Mouse (Mus musculus) spleen, adult 18-20 months (tissue): Measurements from ENCODE around the gene Copb1.

ENCODE experiments used
- DNase-seq, 2 experiments: peaks; one replicate each; pipeline ENCODE4 v3.0.0; 2022; ENCODE audit warnings: mixed read lengths in 2 of 2

Copb1 gene

DNA sequence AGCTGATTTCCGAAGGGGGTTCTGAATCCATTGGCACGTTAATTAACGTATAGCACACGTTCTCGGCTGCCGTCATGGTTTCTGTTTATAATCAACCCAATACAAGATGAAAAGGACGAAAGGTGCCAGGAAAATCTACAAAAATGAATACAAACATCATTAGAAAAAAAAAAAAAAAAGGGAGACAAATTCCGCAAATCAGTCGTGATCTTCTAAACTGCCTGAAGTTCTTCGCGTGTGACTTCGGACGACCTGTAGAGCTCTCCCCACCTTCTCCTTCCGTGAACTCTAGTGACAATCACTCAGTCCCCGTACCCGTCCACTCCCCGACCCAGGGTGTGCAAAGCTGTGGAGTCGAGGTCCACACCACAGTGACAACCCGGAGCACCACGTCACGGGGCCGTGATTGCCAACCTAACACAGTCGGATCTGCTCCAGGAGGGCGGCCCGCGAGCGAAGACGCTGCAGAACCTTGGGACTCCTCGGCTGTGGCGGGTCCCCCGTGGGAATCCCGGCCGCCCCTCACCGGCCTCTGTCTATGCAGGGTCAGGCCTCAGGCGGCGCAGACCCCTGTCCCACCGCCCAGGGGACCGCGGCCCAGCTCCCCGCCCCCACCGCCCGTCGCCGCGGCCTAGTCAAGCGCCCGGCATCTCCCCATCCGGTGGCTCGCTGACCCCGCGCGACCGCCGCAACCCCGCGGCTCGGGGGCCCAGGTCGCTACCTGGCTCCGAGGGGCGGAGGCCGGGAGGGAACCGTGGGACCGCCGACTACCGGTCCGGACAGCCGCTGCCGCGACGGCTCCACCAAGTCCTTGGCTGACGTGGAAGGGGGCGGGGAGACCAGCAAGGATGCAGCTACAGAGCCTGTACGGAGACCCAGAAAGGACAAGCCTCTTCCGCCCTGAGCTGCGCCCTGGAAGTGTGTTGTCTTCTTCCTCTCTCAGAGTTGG is at the start of gene Copb1:
Gene Copb1, minus strand, starts transcription at position 827 of the 949 bp plus-strand sequence.
- peak; percentile 85 to 92 for DNase-seq

DNA sequence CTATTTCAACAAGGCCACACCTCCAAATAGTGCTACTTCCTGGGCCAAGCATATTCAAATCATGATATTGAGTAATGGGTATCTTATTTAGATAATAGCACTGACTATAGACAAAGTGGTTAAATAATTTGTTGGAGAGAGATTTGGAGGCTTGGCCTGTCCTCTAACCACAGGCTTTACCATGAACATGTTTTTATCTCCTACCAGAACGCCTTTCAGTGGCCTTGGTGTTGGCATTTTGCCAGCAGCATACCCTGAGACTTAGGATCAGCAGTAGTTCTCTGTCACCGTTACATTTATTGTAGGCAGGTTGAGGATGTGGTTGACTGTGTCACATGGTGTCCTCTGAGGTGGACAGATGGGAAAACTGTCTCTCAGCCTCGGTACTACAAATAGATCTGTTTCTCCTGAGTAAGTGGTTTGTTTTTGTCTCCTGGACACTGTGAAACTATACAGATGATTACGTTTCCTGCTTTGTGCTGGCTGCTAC is 46.8 kb upstream of the Copb1 start:
- DNase-seq, result peak in 1 of 2 experiments; percentile 46

DNA sequence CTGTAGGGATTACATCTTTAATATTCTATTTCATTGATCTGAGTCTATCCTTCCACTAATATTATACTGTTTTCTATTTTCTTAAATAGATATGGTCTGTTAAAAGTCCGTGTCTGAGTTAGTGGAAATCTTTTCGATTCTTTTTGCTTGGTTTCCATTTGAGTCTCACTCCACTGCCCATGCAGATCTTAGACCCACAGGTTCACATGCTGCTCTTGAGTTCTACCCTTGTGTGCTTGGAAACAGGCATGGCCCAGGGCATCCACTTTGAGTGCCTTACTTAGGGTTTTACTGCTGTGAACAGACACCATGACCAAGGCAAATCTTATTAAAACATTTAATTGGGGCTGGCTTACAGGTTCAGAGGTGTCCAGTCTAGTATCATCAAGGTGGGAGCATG is 46.3 kb upstream of the Copb1 start:
- DNase-seq, result no peak

DNA sequence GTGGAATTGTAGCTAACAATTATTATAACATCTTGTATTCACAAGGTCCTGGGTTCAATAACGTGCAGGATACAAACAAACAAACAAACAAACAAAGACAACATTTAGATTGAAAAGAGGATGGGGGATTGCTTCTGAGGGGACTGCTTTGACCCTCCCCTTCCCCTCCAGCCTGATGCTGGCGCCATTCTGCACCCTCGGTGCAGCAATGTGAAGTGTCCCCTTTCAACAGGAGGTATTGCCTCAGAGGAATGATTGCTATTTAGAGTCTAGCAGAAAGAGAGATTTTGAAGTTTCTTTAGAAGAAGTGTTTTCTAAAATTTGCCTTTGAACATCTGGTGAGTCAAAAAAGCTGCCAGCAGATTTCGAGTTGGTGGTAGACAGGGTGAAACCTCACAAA is 44.7 kb upstream of the Copb1 start:
- no peak for DNase-seq

DNA sequence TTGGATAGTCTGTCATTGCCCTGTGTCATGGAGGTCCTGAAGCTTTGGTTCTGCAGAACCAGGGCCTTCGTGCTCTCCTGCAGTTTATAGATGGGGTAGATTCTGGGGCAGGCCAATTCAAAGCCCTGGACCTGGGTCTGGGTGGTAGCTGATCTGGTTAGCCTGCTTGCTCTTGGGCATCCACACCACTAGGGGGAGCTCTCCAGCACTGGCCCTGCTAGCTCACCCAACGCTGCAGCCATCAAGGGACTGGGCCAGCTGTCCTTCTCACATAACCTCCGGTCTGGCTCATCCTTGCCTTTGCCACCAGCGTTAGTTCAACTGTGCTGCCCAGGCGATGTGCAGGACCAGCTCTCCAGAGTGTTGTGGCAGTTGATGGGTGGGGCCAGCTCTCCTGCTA is 40.2 kb upstream of the Copb1 start:
- DNase-seq, result no peak

DNA sequence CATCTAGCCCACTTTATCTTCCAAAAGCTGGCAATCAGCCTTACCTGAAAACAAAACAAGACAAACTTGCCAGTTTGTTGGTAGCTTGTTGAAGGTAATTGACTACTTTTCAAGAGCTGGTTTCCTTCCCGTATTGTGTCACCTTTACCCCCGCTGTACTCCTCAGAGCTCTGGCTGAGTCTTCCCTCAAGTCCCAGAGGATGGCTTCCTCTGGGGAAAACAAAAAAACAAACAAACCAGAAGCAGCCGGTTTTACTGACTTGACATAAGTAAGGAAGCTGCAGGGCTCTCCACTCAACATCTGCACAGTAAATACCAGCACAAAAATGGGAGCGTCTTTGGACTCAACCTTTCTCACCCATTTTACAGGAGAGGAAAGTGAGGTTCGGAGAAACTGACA is 39.4 kb upstream of the Copb1 start:
- no peak for DNase-seq

DNA sequence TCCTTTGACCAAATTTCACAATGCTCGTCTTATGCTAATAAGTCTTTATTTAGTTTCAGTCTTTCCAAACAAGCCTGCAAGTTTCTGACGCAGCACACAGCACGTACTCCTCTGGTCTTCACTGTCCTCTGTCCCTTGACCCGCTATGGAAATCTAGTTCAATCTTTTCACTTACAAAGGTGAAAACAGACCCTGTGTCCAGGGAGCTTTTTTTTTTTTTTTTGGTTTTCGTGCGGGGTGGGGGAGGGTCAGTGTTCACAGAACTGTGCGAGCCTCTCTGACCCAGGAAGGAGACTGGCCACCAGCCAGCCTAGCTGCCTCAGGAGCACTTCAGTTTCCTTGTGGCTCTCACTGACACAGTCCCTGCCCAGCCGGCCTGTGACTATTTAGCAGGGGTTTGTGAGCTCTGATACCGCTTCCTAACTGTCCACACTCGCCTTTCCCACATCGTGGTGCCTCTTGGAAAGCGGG is 38.0 kb upstream of the Copb1 start:
- peak; percentile 48 to 56 for DNase-seq

DNA sequence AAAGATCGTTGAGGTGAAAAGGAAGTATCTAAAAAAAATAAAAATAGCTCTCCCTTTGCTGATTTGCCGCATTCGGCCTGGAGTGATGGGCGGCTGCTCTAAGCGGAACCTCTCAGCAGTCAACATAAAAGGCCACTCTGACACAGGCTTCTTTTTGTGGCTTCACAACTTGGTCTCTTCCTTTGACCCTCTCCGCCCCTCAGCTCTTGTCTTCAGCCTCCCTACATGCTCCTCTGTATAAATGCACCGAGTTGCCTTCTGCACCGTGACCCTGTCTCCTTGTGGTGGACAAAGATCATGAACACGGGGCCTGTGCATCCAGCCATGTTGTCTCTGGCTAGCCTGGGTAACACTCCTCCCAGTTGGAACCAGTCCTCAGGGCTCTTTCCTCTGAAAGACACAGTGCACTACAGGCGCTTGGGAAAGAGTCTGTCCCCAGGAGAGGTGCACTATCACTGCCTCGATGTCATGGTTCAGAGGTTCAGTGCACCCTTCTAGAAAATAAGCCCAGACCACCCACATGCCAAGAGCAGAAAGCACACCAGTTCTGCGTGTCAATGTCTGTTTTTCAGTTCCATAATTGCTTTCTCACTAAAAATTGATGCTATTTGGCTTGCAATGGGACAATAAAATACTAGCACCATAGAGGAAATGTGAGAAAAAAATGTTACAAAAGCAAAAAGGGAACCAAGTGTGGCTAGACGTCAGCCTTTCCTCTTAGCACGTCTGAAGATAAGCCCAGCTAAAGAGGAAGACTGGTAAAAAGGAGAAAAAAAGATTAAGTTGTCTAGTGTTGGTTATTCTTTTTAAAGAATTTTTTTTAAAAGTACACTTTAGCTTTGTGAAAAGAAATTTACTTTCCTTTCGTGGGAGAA is 37.2 kb upstream of the Copb1 start:
- peak; percentile 51 to 52 for DNase-seq

DNA sequence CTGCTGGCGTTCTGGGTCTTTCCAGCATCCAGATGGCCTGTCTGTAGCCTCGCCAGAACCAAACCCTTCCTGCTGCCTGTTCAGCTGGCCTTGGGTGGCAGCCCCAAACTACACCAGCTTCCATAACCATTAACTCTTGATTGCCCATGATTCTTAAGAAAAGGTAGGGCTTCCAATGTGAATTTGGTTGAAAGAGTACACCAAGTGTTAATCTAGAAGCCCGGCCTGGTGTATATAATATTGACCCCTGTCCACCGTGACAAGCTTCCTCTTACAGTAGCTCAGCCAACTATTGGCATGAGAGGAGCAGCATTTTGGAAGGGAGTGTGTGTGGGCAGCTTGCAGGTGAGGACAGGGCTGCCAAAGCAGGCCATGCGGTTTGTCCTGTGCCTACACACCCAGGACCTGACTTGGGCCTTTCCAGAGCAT is 35.6 kb upstream of the Copb1 start:
- DNase-seq, result no peak

DNA sequence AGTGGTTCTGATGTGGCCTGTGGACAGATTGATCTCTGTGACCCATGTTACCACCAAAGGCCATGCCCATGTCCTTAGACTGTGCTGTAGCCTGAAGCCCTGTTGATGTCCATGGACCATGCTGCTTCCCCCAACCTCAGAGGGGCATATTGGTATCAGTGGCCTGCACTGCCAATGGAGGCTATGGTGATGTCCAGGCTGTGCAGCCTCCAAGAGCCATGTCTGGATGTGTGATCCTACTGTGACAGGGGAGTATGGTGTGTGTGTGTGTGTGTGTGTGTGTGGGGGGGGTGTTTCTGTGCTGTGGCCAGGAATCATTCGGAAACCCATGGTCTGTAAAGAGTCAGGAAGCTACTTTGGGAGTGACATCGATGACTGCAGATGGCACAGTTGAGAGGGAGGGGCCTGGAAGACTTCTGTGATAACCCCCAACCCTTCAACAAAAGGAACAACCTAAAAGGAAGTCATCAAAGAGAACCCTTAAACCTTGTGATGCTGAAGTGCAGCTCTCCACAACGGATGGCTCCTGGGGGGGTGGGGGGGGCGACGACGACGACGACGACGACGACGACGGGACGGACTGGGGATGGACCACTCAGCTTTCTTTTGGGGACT is 29.9 kb upstream of the Copb1 start:
- DNase-seq, result no peak

DNA sequence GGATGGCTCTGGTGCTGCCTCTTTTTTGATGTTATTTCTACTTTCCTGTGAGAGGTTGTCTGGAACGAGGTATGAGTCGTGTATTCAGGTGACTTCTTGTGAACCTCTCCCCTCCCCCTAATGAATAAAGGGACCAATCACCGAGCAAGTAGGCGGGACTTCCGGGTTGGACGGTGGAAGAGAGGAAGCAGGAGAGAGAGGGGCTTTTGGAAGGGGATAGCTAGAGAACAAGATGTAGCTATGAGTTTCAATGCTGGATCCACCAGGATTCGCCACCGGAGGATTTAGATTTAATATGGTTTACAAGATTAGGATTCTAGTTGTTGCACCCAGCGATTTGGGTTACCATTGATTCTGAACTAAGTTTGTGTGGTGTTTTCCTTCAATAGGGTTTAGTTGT is 28.5 kb upstream of the Copb1 start:
- no peak for DNase-seq

DNA sequence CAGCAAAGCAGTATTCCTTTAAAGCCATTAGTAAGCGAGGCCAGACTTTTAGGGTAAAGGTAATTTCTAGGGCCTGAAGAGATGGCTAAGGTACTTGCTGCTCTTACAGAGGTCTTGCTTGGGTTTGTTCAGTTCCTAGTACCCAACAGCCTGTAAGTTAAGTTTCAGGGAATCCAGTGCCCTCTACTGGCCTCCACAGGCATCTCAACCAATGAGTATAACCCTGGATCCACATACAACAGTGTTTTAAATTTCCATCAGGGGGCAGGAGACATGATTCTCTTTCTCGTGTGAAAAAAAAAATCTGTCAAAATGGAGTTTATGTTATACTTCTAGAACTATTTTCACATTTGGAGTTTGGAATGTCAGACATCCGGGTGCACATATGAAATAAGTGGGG is 27.2 kb upstream of the Copb1 start:
- DNase-seq, result peak in 1 of 2 experiments; percentile 55

DNA sequence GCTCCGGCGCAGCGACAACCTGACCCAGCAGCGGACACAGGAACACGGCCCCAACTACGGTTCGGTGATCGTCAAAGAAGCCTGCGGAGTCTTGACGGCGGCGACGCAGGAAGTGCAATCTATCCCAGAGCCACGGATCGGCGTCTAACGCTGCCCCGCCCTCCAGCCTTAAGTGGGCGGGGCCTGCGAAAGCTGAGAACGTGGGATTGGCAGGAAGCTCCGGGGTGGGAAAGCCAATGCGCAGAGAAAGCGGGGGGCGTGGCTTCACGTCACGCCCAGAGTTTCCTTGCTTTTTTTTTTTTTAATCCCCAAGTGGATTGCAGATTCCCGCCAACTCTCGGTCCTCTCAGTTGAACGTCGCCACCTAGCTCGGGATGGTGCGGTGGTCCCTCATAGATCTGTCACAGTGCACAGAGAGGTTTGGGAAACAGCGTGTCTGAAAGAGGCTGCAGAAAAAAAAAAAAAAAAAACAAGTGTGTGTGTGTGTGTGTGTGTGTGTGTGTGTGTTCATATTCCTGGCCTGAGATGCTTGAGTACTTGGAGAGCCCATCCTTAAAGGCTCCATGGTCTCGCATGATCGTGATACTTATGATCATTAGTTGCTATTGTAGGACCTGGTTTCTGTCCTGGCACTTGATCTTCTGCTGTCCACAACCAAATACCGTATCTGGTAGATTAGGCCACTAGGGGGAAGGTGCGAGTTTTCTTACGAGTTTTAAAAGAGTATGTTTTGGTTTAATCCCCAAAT is 21.7 kb upstream of the Copb1 start, which contains the start of gene Psma1:
Gene Psma1, minus strand, starts transcription at position 114 of the 748 bp plus-strand sequence.
- peak; percentile 91 to 96 for DNase-seq

DNA sequence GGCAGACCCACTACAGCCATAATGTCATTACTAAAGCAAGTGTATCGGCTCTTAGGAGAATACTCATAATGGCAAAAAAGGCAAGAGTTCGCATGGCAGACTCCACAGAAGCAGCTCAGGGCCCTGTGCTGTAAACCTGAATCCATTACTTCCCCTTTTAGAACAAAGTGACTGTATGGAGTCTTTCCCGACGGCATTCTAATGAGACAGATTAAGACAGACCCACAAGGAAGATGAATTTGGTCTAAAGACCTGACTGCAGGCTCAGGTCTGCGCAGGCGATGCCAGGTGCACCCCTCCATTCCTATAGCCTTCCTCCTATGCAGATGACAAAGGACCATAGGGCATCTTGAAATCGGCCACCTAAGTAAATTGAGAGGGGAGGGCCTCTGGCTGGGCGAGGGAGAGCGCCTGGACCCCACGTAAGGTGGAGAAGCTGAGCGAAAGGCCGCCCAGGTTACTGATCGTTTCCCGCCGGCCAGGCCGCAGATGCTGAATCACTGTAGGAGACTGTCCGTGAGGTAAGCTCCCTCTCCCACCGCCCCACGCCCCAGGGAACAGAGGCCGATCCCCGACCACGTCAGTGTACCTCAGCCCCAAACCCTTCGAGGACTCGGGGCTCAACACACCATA is 21.0 kb upstream of the Copb1 start:
- DNase-seq, result no peak

DNA sequence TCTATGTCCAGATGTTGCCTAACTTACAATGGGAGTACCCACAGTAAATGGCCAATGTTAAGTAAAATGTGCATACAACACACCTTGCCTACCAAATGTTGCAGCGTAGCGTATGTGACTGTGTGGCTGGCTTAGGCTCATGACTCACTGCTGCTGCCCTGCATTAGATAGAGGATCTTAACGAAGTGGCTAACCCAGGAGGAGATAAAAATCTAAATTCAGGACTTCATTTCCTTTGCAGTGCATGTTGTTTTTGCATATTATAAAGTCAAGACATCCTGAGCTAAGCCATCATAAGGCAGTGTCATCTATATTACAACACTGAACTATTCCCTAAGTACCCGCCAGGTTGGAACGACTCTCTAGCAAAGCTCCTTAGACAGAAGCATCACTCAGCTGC is 13.9 kb upstream of the Copb1 start:
- no peak for DNase-seq

DNA sequence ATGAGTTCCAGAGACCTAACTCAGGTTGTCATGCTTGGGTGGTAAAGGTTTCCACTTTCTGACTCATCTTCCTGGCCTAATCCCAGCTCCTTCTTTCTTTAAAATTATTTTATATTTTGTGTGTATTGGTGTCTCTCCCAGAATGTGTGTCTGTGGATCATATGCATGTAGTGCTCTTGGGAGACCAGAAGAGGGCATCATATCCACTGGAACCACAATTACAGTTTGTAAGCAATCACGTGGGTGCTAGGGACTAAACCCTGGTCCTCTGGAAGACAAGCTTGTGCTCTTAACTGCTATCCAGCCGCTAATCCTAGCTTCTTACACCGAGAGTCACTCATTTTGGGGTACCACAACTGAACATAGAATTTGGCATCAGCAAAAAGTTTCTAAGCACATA is 2.8 kb downstream of the Copb1 start:
- no peak for DNase-seq

DNA sequence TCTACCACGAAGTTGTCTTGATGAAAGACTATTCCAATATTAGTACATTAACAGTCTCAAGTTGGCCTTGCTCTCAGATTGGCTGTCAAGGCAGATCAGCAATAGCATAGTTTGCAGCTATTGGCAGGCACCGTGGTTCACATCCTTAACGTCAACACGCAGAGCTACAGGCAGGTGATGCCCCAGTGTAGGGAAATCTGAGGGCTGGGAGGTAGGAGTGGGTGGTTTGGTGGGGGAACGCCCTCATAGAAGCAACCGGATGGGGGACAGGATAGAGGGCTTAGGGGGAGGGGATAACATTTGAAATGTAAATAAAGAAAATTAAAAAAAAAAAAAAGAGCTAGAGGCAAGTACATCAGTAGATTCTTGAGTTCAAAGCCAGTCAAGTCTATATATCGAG is 20.5 kb downstream of the Copb1 start:
- no peak for DNase-seq

DNA sequence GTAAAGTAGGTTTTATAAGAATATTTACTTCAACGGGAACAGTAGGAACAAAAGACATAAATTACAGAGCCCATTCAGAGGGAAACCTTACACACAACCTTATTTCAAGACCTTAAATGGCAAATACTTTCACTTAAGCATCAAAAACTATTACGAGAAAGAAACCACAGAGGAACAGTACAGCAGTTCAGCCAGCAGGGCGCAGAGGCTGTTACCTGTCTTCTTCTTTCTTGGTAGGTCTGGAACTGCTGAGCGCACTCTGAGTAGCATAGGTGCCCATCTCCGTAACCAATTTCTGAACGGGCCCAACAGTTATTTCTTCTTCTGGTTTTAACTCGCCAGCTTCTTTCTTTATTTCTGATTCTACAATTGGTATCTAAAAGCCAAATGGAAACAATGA is 21.5 kb downstream of the Copb1 start:
- no peak for DNase-seq

DNA sequence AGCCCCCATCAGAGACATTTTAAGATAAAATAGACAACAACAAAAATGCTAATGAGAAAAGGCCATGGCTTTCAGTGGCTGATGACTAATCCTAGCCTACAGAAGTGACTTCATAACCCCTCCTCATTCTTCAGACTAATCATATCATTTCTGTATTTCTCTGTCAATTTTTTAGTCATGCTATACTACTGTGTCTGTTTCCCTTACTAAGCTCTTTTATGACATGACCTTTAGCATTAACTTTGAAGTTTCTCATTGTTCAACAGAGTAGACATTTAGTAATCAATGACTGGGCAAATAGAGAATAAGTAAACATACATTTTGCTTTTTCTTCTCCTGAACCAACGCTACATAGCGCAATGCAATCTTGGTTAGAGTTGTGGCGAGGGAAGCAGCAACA is 22.7 kb downstream of the Copb1 start:
- no peak for DNase-seq

DNA sequence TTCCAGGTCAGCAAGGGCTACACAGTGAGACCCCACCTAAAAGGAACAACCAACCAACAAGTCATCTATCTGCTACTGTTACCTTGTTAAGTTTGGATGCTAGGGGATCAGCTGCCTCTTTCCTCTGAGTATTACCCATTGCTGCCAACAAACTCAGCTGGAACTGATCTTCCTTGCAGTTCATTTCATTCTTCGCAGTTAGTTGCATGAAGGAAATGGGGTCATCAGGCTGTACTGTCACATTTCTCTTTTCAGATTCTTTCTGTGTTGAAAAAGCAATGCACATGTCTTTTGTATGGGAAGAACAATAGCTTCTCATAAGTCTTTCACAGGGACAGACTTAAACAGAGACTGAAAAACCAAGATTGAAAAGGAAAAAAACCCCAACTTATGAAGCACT is 28.0 kb downstream of the Copb1 start:
- no peak for DNase-seq

DNA sequence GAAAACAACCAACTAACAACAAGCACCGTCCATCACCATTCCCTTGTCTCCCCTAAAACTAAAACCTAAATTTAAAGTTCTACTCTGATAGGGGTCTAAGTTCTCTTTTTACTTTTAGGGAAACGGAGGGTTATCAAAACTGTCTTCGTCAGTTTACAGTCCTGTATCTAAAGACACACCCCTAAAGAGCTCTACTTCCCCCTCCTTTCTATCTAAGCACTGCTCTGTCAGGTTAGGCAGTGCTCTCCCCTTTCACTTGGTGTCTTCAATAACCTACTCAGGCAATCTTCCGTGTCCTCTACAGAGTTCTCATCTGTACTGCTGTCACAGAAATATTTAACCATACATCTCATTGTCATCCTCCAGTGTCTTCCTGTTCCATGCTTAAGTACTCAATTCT is 34.1 kb downstream of the Copb1 start:
- no peak for DNase-seq

DNA sequence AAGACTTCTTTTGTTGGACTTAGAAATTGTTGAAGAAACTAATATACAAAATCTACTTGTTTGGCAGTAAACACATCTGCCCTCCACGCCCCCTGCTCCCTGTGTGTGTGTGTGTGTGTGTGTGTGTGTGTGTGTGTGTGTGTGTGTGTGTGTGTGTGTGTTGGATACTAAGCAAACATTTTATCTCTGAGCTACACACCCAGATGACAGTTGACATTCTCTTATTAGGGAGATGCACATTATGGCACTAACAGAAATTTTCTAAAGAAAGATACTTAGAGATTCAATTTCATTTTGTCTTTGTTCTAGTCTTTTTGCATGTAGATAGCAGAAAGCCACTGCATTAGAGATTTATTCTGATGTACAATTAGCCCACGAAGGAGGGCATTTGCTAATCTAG is 37.6 kb downstream of the Copb1 start:
- no peak for DNase-seq
